Mouse (Mus musculus): Measurements from ENCODE around the gene Gpkow.

- no peak for TF ChIP-seq CTCF (IDR thresholded peaks at IDR 0.05; ENCODE audit: low read depth, low read length)
- no peak for TF ChIP-seq POLR2A (IDR thresholded peaks at IDR 0.05; ENCODE audit: borderline replicate concordance, low read depth, low read length)
These were observed 31.4 kb downstream of the Gpkow start, which contains the start of gene Praf2 for GRCm38 (mm10) chrX:7728215-7728921.
